Mouse (Mus musculus) myocyte (in vitro differentiated cells): ENCODE data around the gene Fbxo3. TPM values are rescaled to one million over a fixed set of nuclear protein-coding genes. Genes with fewer than 3 reads are reported as not detected.

Experiments used
- H3K27me3 ChIP-seq: one replicate; pipeline ENCODE4 v1.6.1; 2011; ENCODE audit not compliant: control insufficient read depth, insufficient read depth, insufficient read length
- H3K36me3 ChIP-seq: one replicate; pipeline ENCODE4 v1.6.1; 2011; ENCODE audit not compliant: control insufficient read depth, insufficient read depth
- H3K4me2 ChIP-seq: one replicate; pipeline ENCODE4 v1.6.1; 2011; ENCODE audit warnings: low read depth, control low read depth
- H3K4me3 ChIP-seq: one replicate; pipeline ENCODE4 v1.5.1; 2011; ENCODE audit warnings: mild to moderate bottlenecking, control low read depth, moderate library complexity
- H3K79me2 ChIP-seq: one replicate; pipeline ENCODE4 v1.6.1; 2011; ENCODE audit not compliant: control insufficient read depth, insufficient read depth
- H3ac ChIP-seq: one replicate; pipeline ENCODE4 v1.6.1; 2011; ENCODE audit not compliant: control insufficient read depth, insufficient read length
- CEBPB ChIP-seq: IDR thresholded peaks from 2 replicates; pipeline ENCODE4 v1.6.1; 2011; ENCODE audit warnings: mild to moderate bottlenecking, moderate library complexity; ENCODE audit not compliant: poor library complexity, insufficient read depth, severe bottlenecking
- E2F4 ChIP-seq: IDR thresholded peaks from one replicate; pipeline ENCODE4 v1.6.1; 2011; ENCODE audit warnings: mild to moderate bottlenecking, control low read depth, moderate library complexity; ENCODE audit not compliant: insufficient read depth
- MAX ChIP-seq: IDR thresholded peaks from one replicate; pipeline ENCODE4 v1.6.1; 2011; ENCODE audit warnings: low read depth, mild to moderate bottlenecking, control low read depth
- MYOD1 ChIP-seq, 3 experiments: IDR thresholded peaks; one replicate each; pipeline ENCODE4 v1.6.1; 2011; ENCODE audit warnings: control low read depth in 2 of 3, low read depth in 2 of 3, mild to moderate bottlenecking in 2 of 3, moderate library complexity in 1 of 3; ENCODE audit not compliant: insufficient read length in 2 of 3, control insufficient read depth in 1 of 3
- MYOG ChIP-seq, 3 experiments: IDR thresholded peaks; one replicate each; pipeline ENCODE4 v1.6.1; 2011; ENCODE audit warnings: control low read depth in 2 of 3, low read depth in 2 of 3, mild to moderate bottlenecking in 2 of 3; ENCODE audit not compliant: insufficient read length in 2 of 3, control insufficient read depth in 1 of 3, insufficient read depth in 1 of 3
- POLR2A ChIP-seq: IDR thresholded peaks from one replicate; pipeline ENCODE4 v1.6.1; 2011; ENCODE audit warnings: low read depth, mild to moderate bottlenecking, control low read depth, moderate library complexity; ENCODE audit not compliant: insufficient read length
- POLR2AphosphoS2 ChIP-seq: IDR thresholded peaks from one replicate; pipeline ENCODE4 v1.6.1; 2011; ENCODE audit warnings: low read depth, control low read depth; ENCODE audit not compliant: insufficient read length
- REST ChIP-seq: IDR thresholded peaks from one replicate; pipeline ENCODE4 v1.6.1; 2011; ENCODE audit warnings: mild to moderate bottlenecking, control low read depth, moderate library complexity; ENCODE audit not compliant: insufficient read depth, insufficient read length
- SRF ChIP-seq: IDR thresholded peaks from one replicate; pipeline ENCODE4 v1.6.1; 2011; ENCODE audit warnings: low read depth; ENCODE audit not compliant: control insufficient read depth, insufficient read length
- TCF12 ChIP-seq: IDR thresholded peaks from one replicate; pipeline ENCODE4 v1.6.1; 2011; ENCODE audit warnings: mild to moderate bottlenecking, control low read depth; ENCODE audit not compliant: poor library complexity, insufficient read depth, severe bottlenecking
- TCF3 ChIP-seq: IDR thresholded peaks from one replicate; pipeline ENCODE4 v1.6.1; 2011; ENCODE audit warnings: low read depth, control low read depth; ENCODE audit not compliant: insufficient read length
- USF1 ChIP-seq: IDR thresholded peaks from one replicate; pipeline ENCODE4 v1.6.1; 2011; ENCODE audit warnings: low read depth, mild to moderate bottlenecking, control low read depth, moderate library complexity
- polyA plus RNA-seq: library from polyadenylated mRNA; unstranded; fragments of >200 nt; fragmentation: generic; extraction: Trizol; gene quantifications from one replicate; pipeline ENCODE4 v1.2.1, GENCODE M21; 2012; ENCODE audit warnings: missing spikeins

Fbxo3 gene
- polyA plus RNA-seq, 1 experiment, result 9.3 TPM

DNA sequence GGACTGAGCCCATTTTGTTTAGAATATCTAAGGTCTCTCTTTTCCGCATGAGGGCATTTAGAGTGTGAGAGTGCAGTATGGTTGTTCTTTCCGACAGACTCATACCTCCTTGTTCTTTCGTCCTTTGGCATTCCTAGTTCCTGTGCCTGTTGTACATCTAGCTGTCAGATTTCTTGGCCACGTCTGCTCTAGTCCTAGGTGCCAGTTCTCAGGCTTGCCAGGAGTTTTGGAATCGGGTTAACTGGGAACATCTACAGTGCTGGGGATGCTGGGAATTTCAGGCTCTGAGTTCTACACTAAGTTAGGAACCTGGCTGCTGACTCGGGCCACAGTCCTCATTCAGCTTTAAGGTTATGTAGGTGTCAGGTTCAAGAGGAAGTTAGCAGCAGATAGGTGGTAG, 8.1 kb downstream of the Fbxo3 start:
- Histone ChIP-seq H3K27me3 (no peaks in the 10 kb centered on the region), H3K4me2 (no peak overlapping the region), H3K79me2 (no peaks in the 10 kb centered on the region), H3K36me3 (peaks cover 32% of the 10 kb centered on the region), H3K4me3 (no peak overlapping the region), H3ac (no peak overlapping the region)
- TF ChIP-seq SRF (no peak), TCF3 (no peak), MYOG (IDR thresholded peaks at IDR 0.05; ENCODE audit: control insufficient read depth in 1 of 3, insufficient read depth in 1 of 3, insufficient read length in 2 of 3, low read depth in 2 of 3) (no peak), E2F4 (no peak), USF1 (no peak), MAX (no peak), CEBPB (no peak)

DNA sequence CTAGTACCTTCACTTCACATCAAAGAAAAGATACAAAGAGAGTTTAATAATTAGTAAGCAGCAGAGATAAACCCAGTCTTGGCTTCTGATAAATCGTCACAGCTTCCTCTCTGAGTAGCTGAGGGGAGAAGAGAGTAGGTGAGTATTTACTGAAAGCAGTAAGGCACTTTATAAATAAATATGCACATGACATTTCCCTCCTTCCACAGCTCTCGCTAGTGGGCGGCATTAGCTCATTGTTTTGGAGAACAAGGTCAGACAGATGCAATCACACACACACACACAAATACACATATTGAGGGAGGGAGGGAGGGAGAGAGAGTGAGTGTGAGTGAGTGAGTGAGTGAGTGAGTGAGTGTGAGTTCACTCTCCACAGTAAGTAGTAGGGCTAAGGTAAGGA, 8.8 kb downstream of the Fbxo3 start:
- no peak overlapping the region for H3K4me2 ChIP-seq
- H3ac ChIP-seq, result no peak overlapping the region
- H3K36me3 ChIP-seq, result peaks cover 32% of the 10 kb centered on the region
- H3K27me3 ChIP-seq, result no peaks in the 10 kb centered on the region
- no peaks in the 10 kb centered on the region for H3K79me2 ChIP-seq
- no peak overlapping the region for H3K4me3 ChIP-seq
- TF ChIP-seq MYOG (IDR thresholded peaks at IDR 0.05; ENCODE audit: control insufficient read depth in 1 of 3, insufficient read depth in 1 of 3, insufficient read length in 2 of 3, low read depth in 2 of 3) (no peak), MAX (no peak), REST (no peak), POLR2A (no peak), CEBPB (no peak), SRF (no peak)

DNA sequence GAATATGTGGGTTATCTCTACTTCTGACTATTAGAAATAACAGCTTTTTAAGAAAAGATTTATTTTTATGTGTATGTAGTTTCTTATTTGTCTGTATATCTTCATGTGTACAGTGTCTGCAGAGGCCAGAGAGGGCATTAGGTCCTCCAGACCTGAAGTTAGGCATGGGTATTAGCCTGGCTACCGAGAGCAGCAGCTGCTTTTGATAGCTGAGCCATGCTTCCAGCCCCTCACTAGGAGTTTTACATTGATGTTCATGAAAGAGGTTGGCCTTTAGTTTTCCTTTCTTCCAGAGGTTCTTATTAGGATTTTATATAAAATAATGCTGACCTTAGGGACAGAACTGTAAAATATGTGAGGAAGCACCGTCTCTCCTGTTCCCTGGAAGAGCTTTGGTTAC, 10.7 kb downstream of the Fbxo3 start:
- H3K79me2 ChIP-seq, result no peaks in the 10 kb centered on the region
- no peak overlapping the region for H3ac ChIP-seq
- H3K36me3 ChIP-seq, result peaks cover 37% of the 10 kb centered on the region
- H3K4me3 ChIP-seq, result no peak overlapping the region
- H3K4me2 ChIP-seq, result no peak overlapping the region
- no peaks in the 10 kb centered on the region for H3K27me3 ChIP-seq
- TF ChIP-seq MYOD1 (IDR thresholded peaks at IDR 0.05; ENCODE audit: control insufficient read depth in 1 of 3, insufficient read length in 2 of 3, low read depth in 2 of 3) (no peak), MYOG (IDR thresholded peaks at IDR 0.05; ENCODE audit: control insufficient read depth in 1 of 3, insufficient read depth in 1 of 3, insufficient read length in 2 of 3, low read depth in 2 of 3) (no peak), MAX (no peak), POLR2AphosphoS2 (no peak), CEBPB (no peak), TCF12 (no peak), SRF (no peak), REST (no peak), TCF3 (no peak), E2F4 (no peak), USF1 (no peak), POLR2A (no peak)

DNA sequence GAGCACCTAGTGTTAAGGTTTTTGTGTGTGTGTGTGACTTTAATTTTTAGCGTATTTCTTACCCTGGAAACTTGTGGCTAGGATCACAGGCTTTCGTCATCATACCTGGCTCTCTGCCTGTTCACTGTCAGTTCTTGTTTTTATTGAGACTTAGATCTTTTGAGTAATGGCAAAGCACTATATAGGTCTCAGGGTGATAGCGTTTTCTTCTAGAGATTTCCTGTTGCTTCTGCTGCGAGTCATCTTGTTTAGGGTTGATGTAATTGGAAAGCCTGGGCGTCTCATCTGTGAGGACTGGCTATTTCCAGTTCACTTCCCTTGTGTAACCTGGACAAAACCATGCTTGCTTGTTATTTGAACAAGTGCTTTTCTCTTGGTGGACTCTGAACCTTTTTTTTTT, 14.1 kb downstream of the Fbxo3 start:
- Histone ChIP-seq H3ac (no peak overlapping the region), H3K36me3 (peaks cover 24% of the 10 kb centered on the region), H3K79me2 (no peaks in the 10 kb centered on the region), H3K4me3 (no peak overlapping the region), H3K4me2 (no peak overlapping the region), H3K27me3 (no peaks in the 10 kb centered on the region)
- TF ChIP-seq E2F4, result no peak
- TF ChIP-seq CEBPB, result no peak; the same call in 1 of the 2 replicates
- TF ChIP-seq MAX, result no peak
- TF ChIP-seq SRF, result no peak
- no peak for TF ChIP-seq TCF12
- no peak for TF ChIP-seq TCF3
- no peak for TF ChIP-seq MYOD1 (IDR thresholded peaks at IDR 0.05; ENCODE audit: control insufficient read depth in 1 of 3, insufficient read length in 2 of 3, low read depth in 2 of 3)
- no peak for TF ChIP-seq MYOG (IDR thresholded peaks at IDR 0.05; ENCODE audit: control insufficient read depth in 1 of 3, insufficient read depth in 1 of 3, insufficient read length in 2 of 3, low read depth in 2 of 3)
- TF ChIP-seq USF1, result no peak
- TF ChIP-seq POLR2AphosphoS2, result no peak
- TF ChIP-seq REST, result no peak
- TF ChIP-seq POLR2A, result no peak

DNA sequence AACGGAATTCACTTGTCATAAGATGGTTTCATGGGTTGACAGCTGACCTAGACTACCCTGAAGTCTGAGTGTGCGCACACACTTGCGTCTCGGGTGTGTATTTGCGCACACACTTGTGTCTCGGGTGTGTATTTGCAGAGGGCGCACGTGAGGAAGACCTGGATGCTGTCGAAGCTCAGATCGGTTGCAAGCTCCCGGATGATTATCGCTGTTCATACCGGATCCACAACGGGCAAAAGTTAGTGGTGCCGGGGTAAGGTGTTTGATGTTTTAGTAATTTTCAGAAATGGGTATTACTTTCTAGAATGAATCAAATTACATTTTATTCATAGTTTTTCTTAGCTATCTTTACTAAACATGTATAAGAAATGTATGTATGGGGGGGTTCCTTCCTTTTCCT, 15.2 kb downstream of the Fbxo3 start:
- H3K27me3 ChIP-seq, result no peaks in the 10 kb centered on the region
- no peak overlapping the region for H3ac ChIP-seq
- H3K36me3 ChIP-seq, result peaks cover 20% of the 10 kb centered on the region
- no peak overlapping the region for H3K4me3 ChIP-seq
- TF ChIP-seq MAX (no peak), MYOD1 (IDR thresholded peaks at IDR 0.05; ENCODE audit: control insufficient read depth in 1 of 3, insufficient read length in 2 of 3, low read depth in 2 of 3) (no peak)
- H3K4me2 ChIP-seq, result no peak overlapping the region
- no peaks in the 10 kb centered on the region for H3K79me2 ChIP-seq
